Mouse (Mus musculus) midbrain, postnatal 0 days (tissue): ENCODE results near the gene Fam131a. TPM values are rescaled to one million over a fixed set of nuclear protein-coding genes. Genes with fewer than 3 reads are reported as not detected.
A peak's percentile ranks its signal among the peaks of the same experiment; 100 is the strongest.

ENCODE experiments used
- ATAC-seq: fragments of 200-750 bp; cut with Nextera tagmentation; 2 replicates; pipeline ENCODE4 v1.8.0; 2017; ENCODE audit warnings: moderate number of reproducible peaks, mild to moderate bottlenecking, moderate TSS enrichment, moderate library complexity; ENCODE audit not compliant: low FRiP score
- DNase-seq: peaks from one replicate; pipeline ENCODE4 v3.0.0-alpha.2; 2015; ENCODE audit warnings: low spot score
- H3K27ac ChIP-seq: fragments of 300-500 bp; sonication (generic); 2 replicates; pipeline ENCODE4 v1.5.1; 2014; ENCODE audit warnings: low read depth, mild to moderate bottlenecking, low read length, mixed read lengths
- H3K27me3 ChIP-seq: fragments of 300-500 bp; sonication (generic); 2 replicates; pipeline ENCODE4 v1.6.1; 2014; ENCODE audit warnings: low read length, control low read depth, mixed read lengths; ENCODE audit not compliant: insufficient read depth
- H3K36me3 ChIP-seq: fragments of 300-500 bp; sonication (generic); 2 replicates; pipeline ENCODE4 v1.6.1; 2014; ENCODE audit warnings: low read length, control low read depth, mixed read lengths; ENCODE audit not compliant: insufficient read depth
- H3K4me1 ChIP-seq: fragments of 300-500 bp; sonication (generic); 2 replicates; pipeline ENCODE4 v1.6.1; 2014; ENCODE audit warnings: mild to moderate bottlenecking, control low read depth, antibody characterized with exemption, low read length, mixed read lengths; ENCODE audit not compliant: insufficient read depth
- H3K4me2 ChIP-seq: fragments of 300-500 bp; sonication (generic); 2 replicates; pipeline ENCODE4 v1.6.1; 2014; ENCODE audit warnings: low read depth, mild to moderate bottlenecking, low read length, mixed read lengths; ENCODE audit not compliant: poor library complexity, severe bottlenecking
- H3K4me3 ChIP-seq: fragments of 300-500 bp; sonication (generic); 2 replicates; pipeline ENCODE4 v1.5.1; 2014; ENCODE audit warnings: low read depth, mild to moderate bottlenecking, low read length, moderate library complexity
- H3K9ac ChIP-seq: fragments of 300-500 bp; sonication (generic); replicated peaks from 2 replicates; pipeline ENCODE4 v1.6.1; 2014; ENCODE audit warnings: mild to moderate bottlenecking, low read length, moderate library complexity, mixed read lengths; ENCODE audit not compliant: poor library complexity, severe bottlenecking
- H3K9me3 ChIP-seq: fragments of 300-500 bp; sonication (generic); 2 replicates; pipeline ENCODE4 v1.6.1; 2016; ENCODE audit warnings: low read length, control low read depth
- CTCF ChIP-seq: IDR thresholded peaks from 2 replicates; pipeline ENCODE4 v1.5.1; 2016; ENCODE audit warnings: antibody characterized with exemption, mild to moderate bottlenecking
- WGBS: fragments of 180-500 bp; shearing (Covaris S2); extraction: QIAGEN DNeasy Blood & Tissue Kit; methylation state at CpG from one replicate; pipeline ENCODE4 v1.1.7; 2014; 5-methylcytosine and 5-hydroxymethylcytosine counted together
- polyA plus RNA-seq: library from polyadenylated mRNA; unstranded; fragments of >200 nt; fragmentation: Nextera tagmentation; extraction: Ambion mirVana; gene quantifications from 2 replicates; pipeline ENCODE4 v1.2.1, GENCODE M21; 2015
- total RNA-seq: library from RNA; depleted of rRNA; stranded (reverse); fragments of >200 nt; gene quantifications from 2 replicates; pipeline ENCODE4 v1.2.3, GENCODE M21; 2014

The Fam131a gene
- total and polyA plus RNA-seq, 2 experiments from 2014 or later, result 70.9 to 173 TPM

- Histone ChIP-seq H3K4me1 (peaks cover 8% of the 10 kb centered on the region), H3K9ac (no peak overlapping the region), H3K36me3 (peaks cover 1% of the 10 kb centered on the region; the same call in 1 of the 2 replicates), H3K27me3 (no peaks in the 10 kb centered on the region), H3K4me2 (no peak overlapping the region), H3K27ac (no peak overlapping the region), H3K4me3 (no peak overlapping the region), H3K9me3 (no peaks in the 10 kb centered on the region)
- WGBS, result 96% methylated on average over 3 of the region's 3 CpGs
- ATAC-seq, result no peak
- DNase-seq, result no peak
- no peak for TF ChIP-seq CTCF
These were observed 22.8 kb upstream of the Fam131a start for GRCm38 (mm10) chr16:20670291-20670690.

GRCm38 (mm10) chr16:20671886-20672285 is 21.2 kb upstream of the Fam131a start:
- DNase-seq (no peak), ATAC-seq (no peak)
- H3K4me1 ChIP-seq, result peaks cover 8% of the 10 kb centered on the region
- H3K9ac ChIP-seq, result no peak overlapping the region
- no peak overlapping the region for H3K27ac ChIP-seq
- no peak for TF ChIP-seq CTCF
- H3K4me2 ChIP-seq, result peak overlapping the region; percentile 87
- 22% methylated on average over 6 of the region's 6 CpGs for WGBS
- H3K4me3 ChIP-seq, result peak overlapping the region; percentile 92
- H3K27me3 ChIP-seq, result no peaks in the 10 kb centered on the region
- peaks cover 14% of the 10 kb centered on the region for H3K36me3 ChIP-seq
- no peaks in the 10 kb centered on the region for H3K9me3 ChIP-seq

GRCm38 (mm10) chr16:20672500-20672902 is 20.5 kb upstream of the Fam131a start:
- DNase-seq (peak; percentile 95), ATAC-seq (peak; percentile 96)
- H3K4me2 ChIP-seq, result peak overlapping the region; percentile 87
- peak overlapping the region; percentile 96 for H3K9ac ChIP-seq
- H3K27ac ChIP-seq, result peak overlapping the region; percentile 82
- H3K4me1 ChIP-seq, result peaks cover 8% of the 10 kb centered on the region
- 1% methylated on average over 37 of the region's 38 CpGs for WGBS
- H3K27me3 ChIP-seq, result no peaks in the 10 kb centered on the region
- H3K4me3 ChIP-seq, result peak overlapping the region; percentile 92
- TF ChIP-seq CTCF, result no peak
- peaks cover 18% of the 10 kb centered on the region for H3K36me3 ChIP-seq
- no peaks in the 10 kb centered on the region for H3K9me3 ChIP-seq

- peak; percentile 41 for DNase-seq
- peak overlapping the region; percentile 82 for H3K27ac ChIP-seq
- WGBS, result under 1% methylated on average over 47 of the region's 78 CpGs
- peaks cover 24% of the 10 kb centered on the region for H3K36me3 ChIP-seq
- TF ChIP-seq CTCF, result no peak
- peak overlapping the region; percentile 87 for H3K4me2 ChIP-seq
- H3K27me3 ChIP-seq, result no peaks in the 10 kb centered on the region
- peak; percentile 82 for ATAC-seq
- no peaks in the 10 kb centered on the region for H3K9me3 ChIP-seq
- peak overlapping the region; percentile 96 for H3K9ac ChIP-seq
- H3K4me3 ChIP-seq, result peak overlapping the region; percentile 92
- H3K4me1 ChIP-seq, result peaks cover 8% of the 10 kb centered on the region
These were observed 19.9 kb upstream of the Fam131a start for GRCm38 (mm10) chr16:20672965-20673705.

GRCm38 (mm10) chr16:20673706-20674303 is 19.2 kb upstream of the Fam131a start:
- Histone ChIP-seq H3K4me1 (peaks cover 8% of the 10 kb centered on the region), H3K27me3 (no peaks in the 10 kb centered on the region), H3K9me3 (no peaks in the 10 kb centered on the region), H3K9ac (peak overlapping the region; percentile 96), H3K36me3 (peaks cover 31% of the 10 kb centered on the region), H3K4me3 (peak overlapping the region; percentile 92), H3K27ac (peak overlapping the region; percentile 82), H3K4me2 (peak overlapping the region; percentile 87)
- DNase-seq (no peak), ATAC-seq (no peak)
- WGBS, result 15% methylated on average over 14 of the region's 14 CpGs
- no peak for TF ChIP-seq CTCF

GRCm38 (mm10) chr16:20675213-20675612 is 17.8 kb upstream of the Fam131a start:
- 93% methylated on average over 6 of the region's 6 CpGs for WGBS
- Histone ChIP-seq H3K27me3 (no peaks in the 10 kb centered on the region), H3K4me3 (no peak overlapping the region), H3K27ac (no peak overlapping the region), H3K36me3 (peaks cover 45% of the 10 kb centered on the region), H3K4me2 (0 out of 2 replicates have a peak overlapping the region, but pooled peaks have one; percentile 6), H3K4me1 (peaks cover 8% of the 10 kb centered on the region), H3K9ac (0 out of 2 replicates have a peak overlapping the region, but pooled peaks have one; percentile 19), H3K9me3 (no peaks in the 10 kb centered on the region)
- DNase-seq (no peak), ATAC-seq (no peak)
- no peak for TF ChIP-seq CTCF
